Mouse (Mus musculus): ENCODE measurements around the gene Depdc1b.

DNA sequence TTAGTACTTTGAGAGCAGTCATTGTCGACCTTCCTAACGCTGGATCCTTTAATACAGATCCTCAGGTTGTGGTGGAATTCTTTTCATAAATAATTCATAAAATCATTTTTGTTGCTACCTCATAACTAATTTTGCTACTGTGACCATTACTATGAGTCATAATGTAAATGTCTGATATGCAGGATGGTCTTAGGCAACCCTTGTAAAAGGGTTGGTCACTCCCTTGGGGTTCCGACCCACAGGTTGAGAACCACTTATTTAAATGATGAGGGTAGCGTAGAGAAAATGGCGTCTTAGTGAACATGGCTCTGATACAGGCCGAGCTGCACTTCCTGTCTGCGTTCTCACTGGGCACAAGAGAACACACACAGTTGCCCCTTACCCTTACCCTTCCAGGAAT is 38.8 kb upstream of the Depdc1b start:
- no peak for TF ChIP-seq POLR2A (IDR thresholded peaks at IDR 0.05; ENCODE audit: low read depth, low read length)
- no peak for TF ChIP-seq CTCF (conservative IDR thresholded peaks at IDR 0.05; ENCODE audit: insufficient read depth, insufficient read length, low read depth, low read length)
